Mouse (Mus musculus) heart, embryonic 11.5 days (tissue): ENCODE measurements at regions not wholly inside any gene's neighbourhood (a gene's known extent, or its start where the extent isn't known, plus 50 kb on each side); places are given as distances from the start of the nearest gene placed in this dataset.
"Not testable (repeated sequence)": the region's sequence is repeated elsewhere in the genome, so short reads cannot be mapped to it uniquely, and the experiment has no call there.

Experiments
- ATAC-seq: fragments of 200-750 bp; cut with Nextera tagmentation; replicated peaks from 2 replicates; pipeline ENCODE4 v1.8.0; 2017; ENCODE audit warnings: moderate library complexity; ENCODE audit not compliant: insufficient number of reproducible peaks, low FRiP score, low TSS enrichment
- H3K27ac ChIP-seq: fragments of 300-500 bp; sonication (generic); 2 replicates; pipeline ENCODE4 v1.5.1; 2014; ENCODE audit warnings: mild to moderate bottlenecking, low read depth, low read length
- H3K27me3 ChIP-seq: fragments of 300-500 bp; sonication (generic); 2 replicates; pipeline ENCODE4 v1.6.1; 2014; ENCODE audit warnings: mild to moderate bottlenecking, low read length, mixed read lengths; ENCODE audit not compliant: control insufficient read depth, insufficient read depth
- H3K36me3 ChIP-seq: fragments of 300-500 bp; sonication (generic); 2 replicates; pipeline ENCODE4 v1.6.1; 2014; ENCODE audit warnings: mild to moderate bottlenecking, low read length, moderate library complexity, mixed read lengths; ENCODE audit not compliant: control insufficient read depth, insufficient read depth
- H3K4me1 ChIP-seq: fragments of 300-500 bp; sonication (generic); 2 replicates; pipeline ENCODE4 v1.6.1; 2014; ENCODE audit warnings: low read length; ENCODE audit not compliant: control insufficient read depth, insufficient read depth
- H3K4me2 ChIP-seq: fragments of 300-500 bp; sonication (generic); 2 replicates; pipeline ENCODE4 v1.6.1; 2014; ENCODE audit warnings: mild to moderate bottlenecking, moderate library complexity
- H3K4me3 ChIP-seq: fragments of 300-500 bp; sonication (generic); 2 replicates; pipeline ENCODE4 v1.5.1; 2014; ENCODE audit warnings: low read depth, low read length
- H3K9ac ChIP-seq: fragments of 300-500 bp; sonication (generic); 2 replicates; pipeline ENCODE4 v1.6.1; 2014; ENCODE audit warnings: mild to moderate bottlenecking, low read depth, low read length, moderate library complexity
- H3K9me3 ChIP-seq: fragments of 300-500 bp; sonication (generic); replicated peaks from 2 replicates; pipeline ENCODE4 v1.6.1; 2016; ENCODE audit warnings: low read length; ENCODE audit not compliant: control insufficient read depth
- WGBS: fragments of 180-500 bp; shearing (Covaris S2); extraction: QIAGEN DNeasy Blood & Tissue Kit; methylation state at CpG from one replicate; pipeline ENCODE4 v1.1.7; 2014; ENCODE audit not compliant: insufficient replicate concordance; 5-methylcytosine and 5-hydroxymethylcytosine counted together

DNA sequence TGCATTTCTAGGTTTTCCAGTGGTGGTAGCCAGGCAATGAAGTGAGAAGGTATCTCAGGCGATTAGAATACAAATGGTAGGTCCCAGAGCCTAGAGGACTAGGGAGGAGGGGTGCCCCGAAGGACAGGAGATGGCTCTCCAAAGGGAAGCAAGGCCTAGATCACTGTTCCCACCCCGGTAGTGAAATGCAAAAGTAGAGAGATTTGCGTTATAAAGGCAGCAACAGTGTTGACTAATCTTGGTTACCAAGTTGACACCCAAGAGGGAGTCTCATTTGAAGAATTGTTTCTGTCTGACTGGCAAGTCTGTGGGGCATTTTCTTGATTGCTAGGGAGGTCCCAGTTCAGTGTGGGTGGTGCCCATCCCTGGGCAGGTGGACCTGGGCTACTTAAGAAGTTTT, 278.8 kb downstream of the Diras2 start:
- no peak for ATAC-seq
- Histone ChIP-seq H3K9me3 (no peaks in the 10 kb centered on the region), H3K36me3 (no peaks in the 10 kb centered on the region), H3K4me2 (no peak overlapping the region), H3K4me1 (no peaks in the 10 kb centered on the region), H3K27me3 (no peaks in the 10 kb centered on the region), H3K4me3 (no peak overlapping the region), H3K27ac (no peak overlapping the region), H3K9ac (no peak overlapping the region)
- 61% methylated on average over 4 of the region's 4 CpGs for WGBS

DNA sequence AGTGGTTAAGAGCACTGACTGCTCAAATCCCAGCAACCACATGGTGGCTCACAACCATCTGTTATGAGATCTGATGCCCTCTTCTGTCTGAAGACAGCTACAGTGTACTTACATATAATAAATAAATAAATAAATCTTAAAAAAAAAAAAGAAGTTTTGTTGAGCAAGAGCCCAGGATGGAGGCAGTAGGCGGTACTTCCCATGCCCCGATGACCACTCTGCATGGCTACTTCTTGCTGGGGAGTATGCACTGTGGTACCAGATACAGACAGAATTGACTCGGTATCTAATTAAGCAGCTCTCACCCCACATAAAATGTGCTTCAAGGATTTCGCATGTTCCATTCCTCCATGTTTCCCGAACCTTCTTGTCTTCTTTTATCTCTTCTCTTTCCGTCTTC, 278.4 kb downstream of the Diras2 start:
- not testable (repeated sequence) for H3K9ac ChIP-seq, H3K4me2 ChIP-seq, H3K27me3 ChIP-seq, ATAC-seq, H3K27ac ChIP-seq, H3K4me3 ChIP-seq, H3K9me3 ChIP-seq, H3K4me1 ChIP-seq, H3K36me3 ChIP-seq
- 34% methylated on average over 6 of the region's 6 CpGs for WGBS

DNA sequence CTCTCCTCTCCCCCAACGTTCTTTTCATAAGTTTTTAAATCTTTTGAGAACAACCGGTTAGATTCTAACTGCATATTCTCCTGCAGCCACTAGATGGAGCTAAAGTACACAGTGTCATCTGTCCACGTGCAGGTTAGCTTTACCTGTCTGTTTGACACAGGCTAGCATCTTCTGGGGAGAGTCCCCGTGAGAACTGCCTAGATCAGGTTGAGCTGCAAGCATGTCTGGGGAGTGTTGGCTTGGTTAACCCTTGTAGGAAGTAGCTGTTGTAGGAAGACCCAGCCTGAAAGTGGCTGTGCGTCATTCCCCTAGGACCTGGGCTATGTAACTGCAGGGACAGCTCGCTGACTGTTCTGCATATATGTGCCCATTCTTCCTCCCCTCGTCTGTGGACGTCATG, 277.9 kb downstream of the Diras2 start:
- no peak overlapping the region for H3K9ac ChIP-seq
- H3K9me3 ChIP-seq, result no peaks in the 10 kb centered on the region
- no peaks in the 10 kb centered on the region for H3K36me3 ChIP-seq
- no peak for ATAC-seq
- no peak overlapping the region for H3K4me3 ChIP-seq
- H3K4me2 ChIP-seq, result no peak overlapping the region
- 29% methylated on average over 8 of the region's 8 CpGs for WGBS
- H3K27me3 ChIP-seq, result no peaks in the 10 kb centered on the region
- H3K4me1 ChIP-seq, result no peaks in the 10 kb centered on the region
- no peak overlapping the region for H3K27ac ChIP-seq

DNA sequence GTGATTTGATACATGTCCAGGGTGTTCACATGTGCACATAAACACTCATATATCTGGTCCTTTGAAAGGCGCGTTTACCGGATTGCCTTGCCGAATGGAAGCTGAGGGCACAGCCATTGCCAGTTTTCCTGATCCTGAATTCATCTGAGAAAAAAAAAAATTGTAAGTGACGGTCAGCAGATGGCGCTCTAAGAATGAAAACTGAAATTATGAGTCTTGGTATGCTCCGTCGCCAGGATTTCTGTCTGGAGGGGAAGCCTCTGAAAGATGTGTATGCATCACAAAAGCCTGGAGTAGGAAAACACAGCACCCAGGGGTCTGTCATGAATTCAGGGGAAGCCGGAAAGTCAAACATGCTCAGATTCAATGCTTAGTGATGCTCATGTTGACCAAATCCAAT, 276.9 kb downstream of the Diras2 start:
- Histone ChIP-seq H3K4me3 (no peak overlapping the region), H3K27ac (no peak overlapping the region)
- 14% methylated on average over 9 of the region's 9 CpGs for WGBS

DNA sequence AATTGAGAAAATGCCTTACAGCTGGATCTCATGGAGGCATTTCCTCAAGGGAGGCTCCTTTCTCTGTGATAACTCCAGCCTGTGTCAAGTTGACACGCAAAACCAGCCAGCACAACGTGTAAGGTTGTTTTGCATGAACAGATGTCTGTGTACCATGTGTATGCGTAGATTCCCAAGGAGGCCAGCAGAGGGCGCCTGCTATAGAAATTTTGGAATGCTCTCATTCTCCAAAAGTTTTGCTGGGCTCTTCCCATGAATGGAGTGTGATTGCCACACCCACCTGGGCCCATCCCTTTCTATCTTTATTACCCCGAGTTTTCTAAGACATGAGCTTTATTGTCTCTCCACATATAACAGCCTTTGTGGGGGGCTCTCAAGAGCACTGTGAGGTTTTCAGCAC, 275.4 kb downstream of the Diras2 start:
- H3K4me1 ChIP-seq, result no peaks in the 10 kb centered on the region
- 70% methylated on average over 5 of the region's 5 CpGs for WGBS
- no peak for ATAC-seq

More for the DNA sequence above, 276.9 kb downstream of the Diras2 start:
- no peak for ATAC-seq
- Histone ChIP-seq H3K9ac (no peak overlapping the region), H3K4me2 (no peak overlapping the region), H3K9me3 (no peaks in the 10 kb centered on the region), H3K4me1 (no peaks in the 10 kb centered on the region), H3K27me3 (no peaks in the 10 kb centered on the region), H3K36me3 (no peaks in the 10 kb centered on the region)

DNA sequence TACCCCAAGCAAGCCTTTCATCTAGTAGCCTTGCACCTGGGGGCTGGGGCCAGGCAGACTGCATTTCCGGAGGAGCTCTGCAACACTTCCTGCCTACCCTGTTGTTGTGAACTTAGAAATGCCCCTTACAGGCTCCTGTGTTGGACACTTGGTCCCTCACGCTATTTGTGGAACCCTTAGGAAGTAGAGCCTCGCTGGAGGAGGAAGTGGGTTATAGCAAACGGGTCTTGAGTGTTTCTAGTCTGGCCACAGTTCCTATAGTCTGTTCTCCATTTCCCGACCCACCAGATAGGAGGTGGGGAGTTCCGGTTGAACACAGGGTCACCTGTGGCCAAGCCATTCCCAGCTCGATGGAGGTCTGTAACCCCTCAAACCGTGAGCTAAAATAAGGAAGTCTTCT, 272.7 kb downstream of the Diras2 start:
- Histone ChIP-seq H3K9ac (no peak overlapping the region), H3K9me3 (no peaks in the 10 kb centered on the region), H3K27me3 (no peaks in the 10 kb centered on the region), H3K4me3 (no peak overlapping the region), H3K36me3 (no peaks in the 10 kb centered on the region), H3K4me1 (no peaks in the 10 kb centered on the region), H3K4me2 (no peak overlapping the region), H3K27ac (no peak overlapping the region)
- WGBS, result 71% methylated on average over 8 of the region's 8 CpGs
- no peak for ATAC-seq

More for the DNA sequence above, 275.4 kb downstream of the Diras2 start:
- Histone ChIP-seq H3K4me2 (no peak overlapping the region), H3K27ac (no peak overlapping the region), H3K4me3 (no peak overlapping the region), H3K36me3 (no peaks in the 10 kb centered on the region), H3K9ac (no peak overlapping the region), H3K27me3 (no peaks in the 10 kb centered on the region), H3K9me3 (no peaks in the 10 kb centered on the region)

DNA sequence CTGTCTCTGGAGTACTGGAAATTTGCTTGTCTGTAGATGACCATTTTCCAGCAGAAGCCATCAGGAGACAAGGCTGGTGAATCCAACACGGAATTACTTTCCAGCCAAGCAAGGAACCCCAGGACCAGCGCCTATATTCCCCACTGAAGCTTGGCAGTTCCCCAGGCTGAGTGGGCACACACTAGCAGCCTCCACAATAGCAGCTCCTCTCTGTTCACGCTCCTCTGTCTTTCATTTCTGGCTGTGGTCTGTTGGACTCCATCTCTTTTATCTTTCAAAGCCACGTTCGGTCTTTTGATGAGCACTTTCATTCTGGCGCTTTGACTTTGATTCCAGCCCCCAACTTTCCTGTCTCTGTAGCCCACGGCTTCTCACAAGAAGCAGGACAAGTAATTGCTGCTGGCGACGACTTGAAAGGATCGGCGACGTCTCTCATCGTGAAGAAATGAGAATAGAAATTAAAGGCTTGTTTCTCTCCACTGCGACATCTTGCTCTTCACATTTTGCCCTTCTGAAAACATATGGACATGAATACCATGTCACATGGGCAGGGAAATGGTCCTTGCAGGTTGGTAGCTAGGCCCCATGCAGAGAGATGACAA, 268.0 kb downstream of the Diras2 start:
- H3K4me2 ChIP-seq, result no peak overlapping the region
- H3K9ac ChIP-seq, result no peak overlapping the region
- no peak overlapping the region for H3K27ac ChIP-seq
- H3K4me3 ChIP-seq, result no peak overlapping the region
- no peaks in the 10 kb centered on the region for H3K27me3 ChIP-seq
- ATAC-seq, result no peak
- 85% methylated on average over 14 of the region's 14 CpGs for WGBS
- no peaks in the 10 kb centered on the region for H3K4me1 ChIP-seq
- H3K9me3 ChIP-seq, result no peaks in the 10 kb centered on the region
- H3K36me3 ChIP-seq, result no peaks in the 10 kb centered on the region

DNA sequence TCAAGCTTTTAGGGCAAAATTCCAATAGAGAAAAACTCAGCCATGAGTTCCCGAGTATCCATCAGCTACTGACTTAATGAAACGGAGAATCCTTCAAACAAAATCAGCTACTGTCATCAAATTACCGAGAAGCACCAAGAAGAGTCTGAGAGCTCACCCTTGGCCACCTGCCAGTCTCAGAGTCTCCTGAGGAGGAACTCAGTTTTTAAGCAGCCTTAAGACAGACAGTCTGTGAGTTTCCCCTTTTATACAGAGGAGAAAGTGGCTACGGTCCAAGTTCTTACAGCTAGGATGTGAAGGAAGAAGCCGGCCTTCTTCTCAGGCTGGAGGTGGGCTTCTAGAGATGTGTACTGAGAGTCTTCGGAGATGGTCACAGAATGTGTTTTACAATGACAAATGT, 262.8 kb downstream of the Diras2 start:
- Histone ChIP-seq H3K9ac (no peak overlapping the region), H3K9me3 (no peaks in the 10 kb centered on the region), H3K4me3 (no peak overlapping the region), H3K4me1 (0 out of 2 replicates have a peak, but pooled peaks cover 4% of the 10 kb centered on the region), H3K4me2 (no peak overlapping the region), H3K27ac (no peak overlapping the region), H3K27me3 (no peaks in the 10 kb centered on the region), H3K36me3 (no peaks in the 10 kb centered on the region)
- 62% methylated on average over 6 of the region's 6 CpGs for WGBS
- ATAC-seq, result no peak

DNA sequence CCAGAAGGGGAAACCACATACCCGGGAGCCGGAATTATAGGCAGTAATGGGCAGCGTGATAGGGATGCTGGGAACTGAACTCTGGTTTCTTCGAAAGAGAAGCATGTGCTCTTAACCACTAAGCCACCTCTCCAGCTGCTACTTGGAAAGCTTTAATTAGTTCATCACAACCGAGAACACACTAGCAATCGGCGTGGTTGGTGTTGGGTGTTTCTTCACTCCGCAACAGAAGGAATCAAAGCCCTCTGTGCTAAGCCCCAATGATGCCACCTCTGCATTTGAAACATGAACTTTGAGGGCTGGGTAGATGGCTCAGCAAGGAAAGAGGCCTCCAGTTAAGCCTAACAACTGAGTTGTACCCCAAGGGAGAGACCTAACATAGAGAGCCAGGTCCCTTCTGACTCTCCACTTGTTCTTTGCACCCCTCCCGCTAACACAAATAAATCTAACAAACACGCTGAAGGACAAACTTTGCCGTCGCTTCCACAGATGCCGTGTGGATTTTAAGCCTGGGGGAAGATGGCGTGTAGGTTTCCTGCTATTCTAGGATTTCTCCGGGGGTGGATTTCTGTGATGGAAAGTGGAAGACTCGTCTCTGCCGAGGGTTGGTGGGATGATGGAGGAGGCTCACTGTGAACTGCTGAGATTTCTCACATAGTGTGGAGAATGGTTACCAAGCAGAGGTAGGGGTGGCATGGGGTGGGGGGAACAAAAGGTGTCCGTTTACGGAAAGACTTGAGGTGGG, 257.4 kb downstream of the Diras2 start:
- H3K9me3 ChIP-seq, result no peaks in the 10 kb centered on the region
- WGBS, result 82% methylated on average over 19 of the region's 19 CpGs
- no peaks in the 10 kb centered on the region for H3K27me3 ChIP-seq
- H3K4me1 ChIP-seq, result 0 out of 2 replicates have a peak, but pooled peaks cover 6% of the 10 kb centered on the region
- no peak overlapping the region for H3K4me3 ChIP-seq
- no peak overlapping the region for H3K4me2 ChIP-seq
- no peak overlapping the region for H3K27ac ChIP-seq
- H3K9ac ChIP-seq, result no peak overlapping the region
- ATAC-seq, result no peak
- no peaks in the 10 kb centered on the region for H3K36me3 ChIP-seq
